Mouse (Mus musculus): ENCODE measurements around the gene Car11.

The Car11 gene

DNA sequence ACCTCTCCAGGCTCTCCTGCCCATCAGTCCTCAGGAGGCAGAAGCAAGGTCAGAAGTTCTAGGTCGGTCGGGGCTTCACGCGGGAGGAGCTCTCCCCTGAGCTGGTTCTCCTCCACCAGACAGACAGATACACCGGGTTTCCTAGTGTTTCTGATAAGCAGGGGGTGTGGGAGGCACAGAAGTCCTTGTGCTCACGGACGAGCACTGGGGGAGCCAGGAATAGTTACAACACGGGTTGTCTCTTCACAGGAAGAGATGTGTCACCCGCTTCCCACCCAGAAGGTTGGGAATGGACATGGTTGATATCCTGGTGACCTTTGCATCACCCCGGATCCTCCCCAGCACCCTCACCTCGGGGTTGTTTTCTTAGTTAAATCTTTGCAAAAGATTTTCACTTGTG, 9.8 kb upstream of the Car11 start:
- no peak for DNase-seq (ENCODE audit: low spot score in 2 of 2)

DNA sequence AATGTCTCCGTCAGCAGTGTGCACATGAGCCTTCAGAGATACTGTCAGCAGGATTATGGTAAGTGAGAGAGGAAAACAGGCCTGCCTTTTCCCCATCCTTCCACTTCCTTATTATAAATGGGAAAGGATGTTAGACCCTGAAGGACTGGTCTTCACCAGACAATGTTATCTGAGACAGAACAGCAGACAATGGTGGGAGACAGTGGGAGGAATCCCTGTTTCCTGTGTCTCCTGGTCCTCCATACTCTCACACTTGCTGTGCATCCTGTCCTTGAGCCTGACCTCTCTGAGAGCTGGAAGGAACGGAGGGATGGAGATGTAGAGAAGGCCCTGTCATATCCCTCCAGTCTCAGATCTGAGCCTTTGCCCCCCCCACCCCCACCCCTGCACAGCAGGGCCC, 7.3 kb upstream of the Car11 start:
- DNase-seq (ENCODE audit: low spot score in 2 of 2), result no peak

DNA sequence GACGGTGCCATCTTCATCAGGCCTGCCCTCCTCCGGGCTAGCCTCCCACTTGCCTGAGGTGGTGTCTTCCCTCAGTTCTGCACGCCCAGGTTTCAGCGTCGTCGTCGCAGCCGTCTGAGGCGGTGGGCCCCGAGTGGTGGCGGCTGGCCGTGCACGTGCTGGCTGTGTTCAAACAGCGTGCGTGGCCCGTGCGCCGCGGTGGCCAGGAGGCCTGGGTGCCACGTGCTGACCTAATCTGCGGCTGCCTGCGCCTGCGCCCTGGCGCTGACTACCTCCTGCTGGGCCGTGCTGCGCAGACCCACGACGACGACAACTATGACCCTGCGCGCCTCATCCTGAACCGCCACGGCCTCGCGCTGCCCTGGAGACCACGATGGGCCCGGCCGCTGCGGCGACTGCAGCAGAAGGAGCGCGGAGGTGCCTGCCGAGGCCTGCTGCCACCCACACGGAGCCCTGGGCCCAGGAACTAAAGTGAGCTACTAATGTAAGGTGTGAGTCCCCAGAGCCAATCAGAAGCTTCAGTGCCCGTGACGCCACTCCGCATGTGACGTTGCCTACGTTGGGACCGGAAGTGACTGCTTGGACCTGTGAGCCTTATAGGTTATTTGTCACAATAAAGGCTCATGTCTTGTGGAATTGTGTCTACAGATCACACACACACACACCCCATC, 5.6 kb upstream of the Car11 start, which contains the start of gene Sec1:
TSS of gene Sec1 (minus strand) at position 482 of the 671 bp plus-strand sequence.
- no peak for DNase-seq (ENCODE audit: low spot score in 2 of 2)

DNA sequence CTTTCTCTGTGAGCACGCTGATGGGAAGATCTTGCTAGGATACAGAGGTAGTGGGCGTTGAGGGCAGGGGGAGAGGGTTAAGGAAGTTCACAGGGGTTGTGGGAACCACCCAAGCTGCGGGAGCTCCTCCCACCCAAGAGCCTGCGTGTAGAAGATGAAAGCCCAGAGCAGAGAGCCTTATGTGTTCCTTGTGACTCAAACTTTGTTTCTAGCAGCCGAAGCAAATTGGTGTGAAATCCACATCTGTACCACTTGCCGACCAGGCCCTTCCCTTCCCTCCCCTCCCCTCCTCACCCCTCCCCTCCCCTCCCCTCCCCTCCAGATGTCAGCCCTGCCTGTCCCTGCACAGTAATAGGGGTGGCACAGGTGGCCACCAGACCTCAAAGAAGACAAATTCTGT, 4.5 kb upstream of the Car11 start:
- no peak for DNase-seq (ENCODE audit: low spot score in 2 of 2)

DNA sequence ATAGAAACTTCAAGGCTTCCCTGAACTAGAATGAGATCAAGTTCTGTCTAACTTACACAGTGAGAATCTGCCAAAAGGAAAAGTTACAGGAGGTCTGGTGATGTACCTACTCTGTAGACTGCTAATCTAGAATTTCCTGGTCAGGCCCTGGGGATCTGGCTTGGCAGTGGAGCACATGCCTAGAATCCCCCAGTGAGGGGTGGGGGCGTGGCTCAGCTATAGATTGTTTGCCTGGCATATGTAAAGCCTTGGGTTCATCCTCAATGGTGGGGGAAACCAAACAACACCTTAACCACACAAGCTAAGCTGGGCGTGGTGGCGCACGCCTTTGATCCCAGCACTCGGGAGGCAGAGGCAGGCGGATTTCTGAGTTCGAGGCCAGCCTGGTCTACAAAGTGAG, 1.7 kb upstream of the Car11 start:
- DNase-seq (ENCODE audit: low spot score in 2 of 2), result no peak

DNA sequence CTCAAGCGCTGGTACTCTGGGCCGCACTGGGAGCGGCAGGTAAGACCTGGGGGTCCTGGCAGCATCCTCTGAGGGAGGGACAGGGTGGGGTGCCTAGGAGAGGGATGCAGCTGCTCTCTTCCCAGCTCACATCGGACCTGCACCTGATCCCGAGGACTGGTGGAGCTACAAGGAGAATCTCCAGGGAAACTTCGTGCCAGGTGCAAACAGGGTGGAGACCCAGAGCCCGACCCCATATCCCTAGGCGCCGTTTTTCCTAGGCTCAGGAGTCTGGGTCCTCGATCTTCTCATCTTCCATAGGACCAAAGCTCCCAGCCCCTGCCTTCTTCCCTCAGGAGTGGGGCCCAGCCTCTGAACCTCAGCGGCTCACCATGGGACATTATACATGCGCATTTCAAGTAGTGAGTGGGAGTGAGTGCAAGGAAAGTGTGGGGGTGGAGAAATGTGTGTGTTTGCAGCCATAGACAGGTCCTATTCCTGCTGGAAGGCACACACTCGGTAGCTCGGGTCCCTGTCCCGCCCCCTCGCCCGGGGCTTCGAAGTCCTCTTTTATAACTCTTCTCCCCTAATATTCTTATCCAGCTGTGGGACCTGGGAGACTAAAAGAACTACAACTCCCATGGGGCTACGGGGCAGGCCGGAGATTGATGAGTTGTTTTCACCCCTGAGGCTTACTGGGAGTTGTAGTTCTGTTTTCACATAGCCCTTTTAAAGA, 815 bp downstream of the Car11 start:
- DNase-seq (ENCODE audit: low spot score in 2 of 2), result peak; percentile 78 to 84

DNA sequence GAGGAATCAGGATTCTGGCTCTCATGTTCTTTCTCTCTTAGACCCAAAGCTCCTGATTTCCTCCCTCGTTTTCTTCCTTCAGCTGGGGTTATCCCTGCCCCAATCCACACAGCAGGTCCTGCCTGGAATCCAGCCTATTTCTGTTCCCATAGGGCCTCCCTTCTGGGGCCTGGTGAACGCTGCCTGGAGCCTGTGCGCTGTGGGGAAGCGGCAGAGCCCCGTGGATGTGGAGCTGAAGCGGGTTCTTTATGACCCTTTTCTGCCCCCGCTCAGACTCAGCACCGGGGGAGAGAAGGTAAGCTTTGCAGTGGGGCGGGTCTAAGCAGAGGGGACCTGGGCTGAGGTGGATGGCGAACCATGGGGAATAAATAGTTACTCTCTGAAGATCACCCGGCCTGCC, 1.4 kb downstream of the Car11 start:
- DNase-seq (ENCODE audit: low spot score in 2 of 2), result no peak

DNA sequence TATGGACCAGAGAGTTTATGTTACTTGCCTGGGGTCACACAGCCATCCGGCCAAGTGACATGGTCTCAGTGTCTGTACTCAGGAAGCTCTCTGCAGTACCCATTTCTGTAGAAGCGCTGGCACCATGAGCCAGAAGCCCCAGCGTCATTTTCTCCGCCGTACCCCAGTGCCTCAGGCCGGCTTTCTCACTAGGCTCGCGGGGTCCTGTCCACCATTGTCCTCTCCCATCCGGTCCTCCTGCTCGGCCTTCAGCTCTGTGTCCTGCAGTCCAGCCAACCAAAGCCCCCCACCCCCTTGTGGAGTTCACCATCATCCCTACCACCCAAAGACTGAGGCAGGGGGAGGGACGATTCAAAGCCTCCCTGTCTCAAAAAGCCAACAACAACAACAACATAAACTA, 2.0 kb downstream of the Car11 start:
- no peak for DNase-seq (ENCODE audit: low spot score in 2 of 2)

DNA sequence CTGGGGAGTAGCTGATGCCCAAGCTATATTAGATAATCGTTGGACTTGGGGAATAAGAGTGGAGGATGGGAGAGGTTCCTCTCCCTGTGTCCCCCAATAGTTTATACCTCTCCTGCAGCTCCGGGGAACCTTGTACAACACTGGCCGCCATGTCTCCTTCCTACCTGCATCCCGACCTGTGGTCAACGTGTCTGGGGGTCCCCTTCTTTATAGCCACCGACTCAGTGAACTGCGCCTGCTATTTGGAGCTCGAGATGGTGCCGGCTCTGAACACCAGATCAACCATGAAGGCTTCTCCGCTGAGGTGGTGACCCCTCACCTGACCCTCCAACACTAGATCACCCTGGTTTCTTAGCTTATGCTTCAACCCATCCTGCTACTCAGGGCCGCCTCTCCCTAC, 2.7 kb downstream of the Car11 start:
- DNase-seq (ENCODE audit: low spot score in 2 of 2), result no peak

DNA sequence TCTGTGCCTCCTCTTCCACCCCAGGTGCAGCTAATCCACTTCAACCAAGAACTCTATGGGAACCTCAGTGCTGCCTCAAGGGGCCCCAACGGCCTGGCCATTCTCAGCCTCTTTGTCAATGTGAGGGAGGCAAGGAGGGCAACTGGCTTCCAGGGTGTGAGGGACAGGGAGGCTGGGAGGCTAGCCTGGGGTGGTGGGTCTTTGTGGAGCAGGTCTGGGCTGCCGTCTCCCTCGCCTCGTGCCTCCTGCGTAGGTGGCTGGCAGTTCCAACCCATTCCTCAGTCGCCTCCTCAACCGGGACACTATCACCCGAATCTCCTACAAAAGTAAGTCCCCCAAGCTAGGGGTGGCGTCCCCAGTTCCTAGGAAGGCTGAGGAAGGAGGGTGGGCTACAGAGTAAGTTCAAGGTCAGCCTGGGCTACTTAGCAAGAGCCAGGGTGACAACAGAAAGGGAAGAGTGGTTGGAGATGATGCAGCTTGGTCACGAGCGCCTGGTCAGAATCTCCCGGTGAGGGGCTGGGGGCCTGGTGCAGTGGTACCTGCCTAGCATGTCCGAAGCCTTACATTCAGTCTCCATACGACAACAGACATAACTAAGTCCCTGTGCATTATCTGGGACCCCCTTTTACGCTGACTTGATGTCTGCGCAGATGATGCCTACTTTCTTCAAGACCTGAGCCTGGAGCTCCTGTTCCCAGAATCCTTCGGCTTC, 3.3 kb downstream of the Car11 start:
- no peak for DNase-seq (ENCODE audit: low spot score in 2 of 2)

DNA sequence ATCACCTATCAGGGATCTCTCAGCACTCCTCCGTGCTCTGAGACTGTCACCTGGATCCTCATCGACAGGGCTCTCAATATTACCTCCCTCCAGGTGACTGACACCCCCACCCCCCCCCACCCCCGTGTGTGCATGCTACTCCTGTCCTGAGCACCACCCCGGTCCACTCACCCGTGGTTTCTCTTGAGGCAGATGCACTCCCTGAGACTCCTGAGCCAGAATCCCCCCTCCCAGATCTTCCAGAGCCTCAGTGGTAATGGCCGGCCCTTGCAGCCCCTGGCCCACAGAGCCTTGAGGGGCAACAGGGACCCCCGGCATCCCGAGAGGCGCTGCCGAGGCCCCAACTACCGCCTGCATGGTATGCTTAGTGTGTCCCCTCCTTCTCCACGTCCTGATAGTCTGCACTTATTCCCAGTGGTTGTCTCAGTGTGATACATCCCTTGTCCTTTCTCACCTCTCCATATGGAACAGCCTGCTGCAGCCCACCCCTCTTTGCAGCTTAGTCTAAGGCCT, 3.9 kb downstream of the Car11 start:
- peak; percentile 53 to 67 for DNase-seq (ENCODE audit: low spot score in 2 of 2)

DNA sequence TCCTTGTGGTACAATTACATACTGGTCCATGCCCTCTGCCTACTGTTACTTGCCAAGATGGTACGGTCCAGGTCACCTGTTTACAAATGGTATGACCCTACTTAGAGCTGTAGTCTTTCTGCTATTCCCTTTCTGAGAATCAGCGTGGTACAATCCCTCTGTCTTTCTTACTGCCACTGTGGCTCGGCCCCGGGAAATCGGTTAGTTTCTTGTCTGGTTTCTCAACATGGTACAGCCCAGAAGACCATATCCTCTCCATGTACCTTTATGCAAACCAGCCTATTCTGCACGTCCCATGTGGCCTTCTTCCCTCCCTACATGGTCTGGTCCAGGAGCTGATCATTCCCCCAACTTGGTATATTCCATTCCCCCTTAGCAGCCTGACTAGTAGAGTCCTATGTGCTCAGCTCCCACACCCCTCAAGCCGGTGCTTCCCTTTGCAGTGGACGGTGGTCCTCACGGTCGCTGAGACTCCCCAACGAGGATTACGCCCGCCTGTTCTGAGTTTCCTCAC, 4.5 kb downstream of the Car11 start:
- DNase-seq (ENCODE audit: low spot score in 2 of 2), result peak; percentile 74 to 89

DNA sequence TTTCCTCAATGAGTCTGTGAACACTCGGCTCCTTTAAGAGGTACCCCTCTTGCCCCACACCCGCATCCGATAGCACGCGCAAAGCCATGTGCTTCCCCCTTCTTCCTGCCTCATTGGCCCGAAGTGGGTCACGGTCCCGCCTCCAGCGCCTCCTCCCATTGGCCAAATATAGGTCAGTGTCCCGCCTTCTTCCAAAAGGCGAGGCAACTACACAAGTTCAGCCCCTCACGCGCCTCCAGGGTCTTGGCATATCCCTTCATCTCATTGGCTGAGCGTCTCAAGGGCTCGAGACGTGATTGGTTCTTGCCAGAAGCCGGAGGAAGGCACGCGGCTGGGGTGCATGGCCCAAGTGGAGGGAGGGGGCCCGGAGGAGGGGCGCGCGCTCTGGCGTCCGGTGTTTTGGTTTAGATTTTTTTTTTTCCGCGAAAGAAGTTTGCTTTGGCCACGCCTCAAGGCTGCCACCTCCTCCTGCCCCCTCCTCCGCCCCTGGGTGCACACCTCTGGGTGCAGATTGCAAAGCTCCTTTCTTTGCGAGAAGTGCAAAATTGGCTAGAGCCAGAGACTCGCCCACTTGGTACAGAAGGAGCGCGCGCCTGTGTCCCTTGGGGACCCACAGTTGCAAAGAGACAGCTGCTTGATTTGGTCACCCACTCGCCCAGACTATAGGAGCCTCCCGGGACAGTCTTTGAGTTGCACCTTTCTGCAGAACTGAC, 5.2 kb downstream of the Car11 start, which contains the start of gene Dbp:
TSS of gene Dbp (plus strand) at position 359 of the 713 bp plus-strand sequence.
- peak; percentile 99 to 100 for DNase-seq (ENCODE audit: low spot score in 2 of 2)

DNA sequence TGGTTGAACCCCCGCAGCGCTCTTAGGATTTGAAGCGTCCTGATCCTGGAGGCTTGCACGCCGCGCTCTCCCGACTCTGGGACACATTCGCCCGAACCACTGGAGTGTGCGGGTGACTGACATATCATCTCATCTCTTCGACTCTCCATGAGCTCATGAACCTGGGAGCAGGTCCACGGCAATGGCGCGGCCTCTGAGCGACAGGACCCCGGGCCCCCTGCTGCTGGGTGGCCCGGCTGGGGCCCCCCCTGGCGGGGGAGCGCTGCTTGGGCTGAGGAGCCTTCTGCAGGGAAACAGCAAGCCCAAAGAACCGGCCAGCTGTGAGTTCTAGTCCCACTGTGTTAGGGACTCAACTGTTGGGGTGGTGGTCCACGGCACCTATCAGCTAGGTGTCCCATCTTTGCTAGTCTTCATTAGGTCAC, 5.8 kb downstream of the Car11 start:
- DNase-seq (ENCODE audit: low spot score in 2 of 2), result no peak

DNA sequence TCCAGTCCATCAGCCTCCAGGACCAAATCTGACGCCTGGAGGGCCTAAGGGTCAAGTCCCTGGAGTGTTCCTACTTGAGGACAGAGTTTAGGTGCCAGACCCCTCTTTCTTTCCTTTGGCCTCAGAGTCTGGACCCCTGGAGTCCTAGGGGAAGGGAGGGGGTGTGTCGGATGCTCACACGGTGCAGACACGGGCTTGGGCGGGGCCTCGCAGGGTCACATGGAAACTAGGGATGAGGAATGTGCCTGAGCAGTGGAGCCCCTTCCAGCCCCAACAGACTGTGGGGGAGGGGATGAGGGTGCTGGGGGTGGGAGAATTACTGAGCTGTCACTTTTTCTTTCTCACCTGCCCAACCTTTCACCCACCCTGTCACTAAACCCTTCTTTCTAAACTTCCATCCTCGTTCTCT, 6.2 kb downstream of the Car11 start:
- DNase-seq (ENCODE audit: low spot score in 2 of 2), result peak; percentile 86 to 91

DNA sequence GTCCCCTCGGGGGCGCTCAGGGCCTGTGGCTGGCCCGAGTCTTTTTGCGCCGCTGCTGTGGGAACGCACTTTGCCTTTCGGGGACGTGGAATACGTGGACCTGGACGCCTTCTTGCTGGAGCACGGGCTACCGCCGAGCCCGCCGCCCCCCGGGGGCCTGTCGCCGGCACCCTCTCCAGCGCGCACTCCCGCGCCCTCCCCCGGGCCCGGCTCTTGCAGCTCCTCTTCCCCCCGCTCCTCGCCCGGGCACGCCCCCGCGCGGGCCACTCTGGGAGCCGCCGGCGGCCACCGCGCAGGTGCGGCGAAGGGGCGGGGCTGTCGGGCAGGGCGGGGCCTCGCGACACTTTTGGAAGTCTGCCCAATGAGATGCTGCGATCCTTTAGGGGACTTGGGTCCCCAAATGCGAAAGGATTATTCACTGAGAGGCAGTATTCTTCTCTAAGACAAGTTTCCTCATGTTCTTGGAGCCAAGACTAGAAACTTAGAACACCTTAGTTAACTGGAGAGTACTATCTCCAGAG, 7.1 kb downstream of the Car11 start:
- DNase-seq (ENCODE audit: low spot score in 2 of 2), result peak; percentile 86 to 88

DNA sequence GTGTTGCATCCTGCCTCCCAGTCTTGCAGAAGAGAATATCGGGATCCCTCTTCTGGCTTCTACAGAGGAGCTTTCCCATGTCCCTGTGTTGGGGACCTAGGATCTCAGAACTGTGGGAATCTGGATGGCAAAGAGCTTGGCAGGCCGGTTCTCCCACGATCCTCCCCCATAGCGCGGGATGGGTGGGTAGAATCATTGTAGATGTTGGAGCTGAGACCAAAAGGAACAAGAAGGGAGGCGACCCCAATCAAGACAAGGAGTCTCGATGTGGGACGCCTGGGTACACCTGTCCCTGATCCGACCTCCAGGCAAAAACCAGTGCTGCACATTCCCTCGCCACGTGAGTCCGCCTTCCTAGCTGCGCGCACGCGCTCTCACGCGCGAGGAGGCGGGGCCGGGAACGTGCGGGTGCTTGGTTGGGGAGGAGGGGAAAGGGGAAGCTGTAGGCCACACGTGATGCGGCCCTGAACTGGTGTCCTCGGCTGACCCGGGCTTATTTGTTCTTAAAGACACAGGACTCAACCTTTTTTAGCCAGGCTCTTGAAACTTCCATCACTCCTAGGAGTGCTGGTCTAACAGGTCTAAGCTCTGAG, 7.8 kb downstream of the Car11 start:
- DNase-seq (ENCODE audit: low spot score in 2 of 2), result peak; percentile 93 to 95

DNA sequence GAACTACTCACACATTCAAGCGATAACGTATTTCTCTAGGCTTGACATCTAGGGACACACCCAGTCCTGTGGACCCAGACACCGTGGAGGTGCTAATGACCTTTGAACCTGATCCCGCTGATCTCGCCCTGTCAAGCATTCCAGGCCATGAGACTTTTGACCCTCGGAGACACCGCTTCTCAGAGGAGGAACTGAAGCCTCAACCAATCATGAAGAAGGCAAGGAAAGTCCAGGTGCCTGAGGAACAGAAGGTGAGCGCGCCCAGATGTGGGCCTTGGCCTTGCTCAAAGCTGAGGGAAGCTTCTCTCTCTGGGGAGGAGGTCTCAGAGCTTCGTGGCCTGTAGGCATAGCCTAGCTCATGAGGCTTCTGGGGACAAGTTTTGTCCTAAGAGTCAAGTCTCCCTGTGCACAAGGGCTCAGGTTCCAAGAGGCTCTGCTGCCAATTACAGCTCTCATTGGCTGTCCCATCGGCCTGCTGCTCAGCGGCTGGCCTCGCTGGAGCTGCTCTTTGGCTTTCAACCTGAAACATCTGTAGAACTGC, 8.6 kb downstream of the Car11 start:
- peak; percentile 40 to 54 for DNase-seq (ENCODE audit: low spot score in 2 of 2)

DNA sequence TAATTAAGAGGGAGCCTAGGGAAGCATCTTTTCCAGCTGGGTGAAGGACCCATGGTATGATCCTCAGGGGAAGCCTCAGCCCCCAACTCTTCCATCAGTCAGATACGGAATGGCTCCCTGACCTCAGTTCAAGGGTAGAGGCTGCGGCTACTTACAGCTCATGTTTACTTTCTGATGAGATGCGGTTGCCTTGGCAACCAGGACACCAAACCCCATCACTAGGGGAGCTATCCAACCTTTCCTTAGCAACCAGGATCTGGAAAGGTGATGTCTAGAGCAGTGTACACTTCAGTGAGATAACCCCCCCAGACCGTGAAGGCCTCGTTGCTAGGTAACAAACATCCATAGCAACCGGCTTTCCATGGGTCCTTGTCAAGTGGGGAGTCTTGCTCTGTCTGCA, 9.4 kb downstream of the Car11 start:
- DNase-seq (ENCODE audit: low spot score in 2 of 2), result peak; percentile 39 to 60

DNA sequence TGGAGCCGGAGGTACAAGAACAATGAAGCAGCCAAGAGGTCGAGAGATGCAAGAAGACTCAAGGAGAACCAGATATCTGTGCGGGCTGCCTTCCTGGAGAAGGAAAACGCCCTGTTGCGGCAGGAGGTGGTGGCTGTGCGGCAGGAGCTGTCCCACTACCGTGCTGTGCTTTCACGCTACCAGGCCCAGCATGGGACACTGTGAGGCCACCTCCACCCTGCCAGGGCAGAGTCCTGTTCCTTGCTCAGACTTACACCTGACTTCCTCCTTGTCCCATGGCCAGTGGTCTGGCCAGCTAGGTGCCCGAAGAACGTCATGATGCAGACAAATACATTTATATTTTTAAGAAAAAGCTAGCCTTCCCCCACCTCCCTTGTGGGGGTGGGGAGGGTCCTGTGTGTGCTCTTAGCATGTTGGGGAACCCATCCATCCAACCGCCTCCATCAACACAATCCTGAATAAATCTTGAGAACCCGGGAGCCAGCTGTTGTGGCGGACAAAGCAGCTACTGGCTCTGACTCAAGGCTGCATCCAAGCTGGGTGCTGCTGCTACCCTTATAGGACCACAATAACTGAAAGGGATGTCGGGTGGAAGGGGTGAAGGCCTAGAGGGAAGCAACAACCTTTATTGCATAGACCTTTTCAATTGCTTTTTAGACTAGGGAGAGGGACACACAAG, 10.2 kb downstream of the Car11 start:
- no peak for DNase-seq (ENCODE audit: low spot score in 2 of 2)
